Mouse (Mus musculus): Measurements from ENCODE around the gene Cadm1. TPM values are rescaled to one million over a fixed set of nuclear protein-coding genes. Genes with fewer than 3 reads are reported as not detected.

The Cadm1 gene
- polyA plus RNA-seq, 1 experiment: 1.4 TPM

GRCm38 (mm10) chr9:47847797-47848196 is 317.8 kb downstream of the Cadm1 start:
- no peak overlapping the region for H3K27ac ChIP-seq (ENCODE audit: insufficient read depth, low read depth, low read length)
- WGBS: 22% methylated on average over 4 of the region's 4 CpGs
- H3K4me1 ChIP-seq (ENCODE audit: control insufficient read depth, insufficient read depth, insufficient read length, low read length): no peaks in the 10 kb centered on the region
- TF ChIP-seq POLR2A (IDR thresholded peaks at IDR 0.05; ENCODE audit: low read depth, low read length): no peak
- no peak for TF ChIP-seq CTCF (IDR thresholded peaks at IDR 0.05; ENCODE audit: extremely low read depth, insufficient read length, insufficient replicate concordance, low read depth, low read length)
- H3K27me3 ChIP-seq (ENCODE audit: control insufficient read depth, insufficient read depth, low read length): no peaks in the 10 kb centered on the region
- H3K36me3 ChIP-seq (ENCODE audit: control insufficient read depth, insufficient read depth, low read length): no peaks in the 10 kb centered on the region
- no peak overlapping the region for H3K4me3 ChIP-seq (ENCODE audit: low read depth, low read length)

- WGBS: 66% methylated on average over 5 of the region's 5 CpGs
- Histone ChIP-seq H3K27me3 (ENCODE audit: control insufficient read depth, insufficient read depth, low read length) (no peaks in the 10 kb centered on the region), H3K4me3 (ENCODE audit: low read depth, low read length) (no peak overlapping the region), H3K27ac (ENCODE audit: insufficient read depth, low read depth, low read length) (no peak overlapping the region), H3K36me3 (ENCODE audit: control insufficient read depth, insufficient read depth, low read length) (no peaks in the 10 kb centered on the region), H3K4me1 (ENCODE audit: control insufficient read depth, insufficient read depth, insufficient read length, low read length) (no peaks in the 10 kb centered on the region)
- TF ChIP-seq CTCF (IDR thresholded peaks at IDR 0.05; ENCODE audit: extremely low read depth, insufficient read length, insufficient replicate concordance, low read depth, low read length) (no peak), POLR2A (IDR thresholded peaks at IDR 0.05; ENCODE audit: low read depth, low read length) (no peak)
These were observed 318.8 kb downstream of the Cadm1 start for GRCm38 (mm10) chr9:47848745-47849144.

DNA sequence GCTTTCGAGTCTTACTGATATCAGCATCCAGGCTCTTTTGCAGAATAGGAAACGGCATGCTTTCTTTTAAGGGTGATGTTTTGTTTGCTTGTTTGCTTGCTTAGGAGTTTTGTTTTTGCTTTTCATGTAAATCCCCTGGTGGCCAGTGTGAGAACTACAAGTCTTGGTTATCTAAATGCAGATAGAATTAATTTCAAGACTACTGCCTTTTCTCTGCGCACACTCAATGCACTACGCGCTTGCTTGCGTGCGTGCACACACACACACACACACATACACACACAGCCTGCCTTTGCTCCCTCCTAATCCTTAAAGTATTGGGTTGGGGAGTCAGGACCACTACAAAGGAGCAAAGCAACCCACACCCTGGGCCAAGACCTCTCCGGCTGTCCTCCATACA is 326.3 kb downstream of the Cadm1 start:
- TF ChIP-seq CTCF (IDR thresholded peaks at IDR 0.05; ENCODE audit: extremely low read depth, insufficient read length, insufficient replicate concordance, low read depth, low read length): peak; percentile 24; the same call in 1 of the 2 replicates
- TF ChIP-seq POLR2A (IDR thresholded peaks at IDR 0.05; ENCODE audit: low read depth, low read length): no peak
- Histone ChIP-seq H3K4me1 (ENCODE audit: control insufficient read depth, insufficient read depth, insufficient read length, low read length) (no peaks in the 10 kb centered on the region), H3K4me3 (ENCODE audit: low read depth, low read length) (no peak overlapping the region), H3K27me3 (ENCODE audit: control insufficient read depth, insufficient read depth, low read length) (no peaks in the 10 kb centered on the region), H3K27ac (ENCODE audit: insufficient read depth, low read depth, low read length) (no peak overlapping the region), H3K36me3 (ENCODE audit: control insufficient read depth, insufficient read depth, low read length) (no peaks in the 10 kb centered on the region)
- WGBS: 72% methylated on average over 8 of the region's 8 CpGs

DNA sequence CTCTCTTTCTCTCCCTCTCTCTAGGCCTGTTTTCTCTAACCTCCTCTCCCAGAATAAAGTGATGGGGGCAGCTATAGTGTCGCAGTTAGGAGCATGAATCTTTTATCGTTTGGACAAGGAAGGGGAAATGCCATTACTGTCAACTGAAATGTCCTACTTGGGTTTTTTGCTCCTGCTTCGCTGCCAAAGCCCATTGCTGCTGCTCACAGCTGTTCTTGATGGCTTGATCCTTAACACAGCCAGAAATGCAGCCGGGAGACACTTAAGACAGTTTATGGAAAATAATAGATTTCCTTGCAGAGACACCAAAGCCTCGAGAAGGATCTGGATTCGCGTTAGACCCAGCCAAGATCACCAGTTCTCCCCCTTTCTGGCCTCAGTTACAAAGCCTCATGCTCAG is 327.3 kb downstream of the Cadm1 start:
- no peak overlapping the region for H3K4me3 ChIP-seq (ENCODE audit: low read depth, low read length)
- no peaks in the 10 kb centered on the region for H3K4me1 ChIP-seq (ENCODE audit: control insufficient read depth, insufficient read depth, insufficient read length, low read length)
- 73% methylated on average over 7 of the region's 7 CpGs for WGBS
- no peak for TF ChIP-seq POLR2A (IDR thresholded peaks at IDR 0.05; ENCODE audit: low read depth, low read length)
- TF ChIP-seq CTCF (IDR thresholded peaks at IDR 0.05; ENCODE audit: extremely low read depth, insufficient read length, insufficient replicate concordance, low read depth, low read length): no peak
- H3K27me3 ChIP-seq (ENCODE audit: control insufficient read depth, insufficient read depth, low read length): no peaks in the 10 kb centered on the region
- H3K27ac ChIP-seq (ENCODE audit: insufficient read depth, low read depth, low read length): no peak overlapping the region
- H3K36me3 ChIP-seq (ENCODE audit: control insufficient read depth, insufficient read depth, low read length): no peaks in the 10 kb centered on the region

GRCm38 (mm10) chr9:47858134-47858533 is 328.2 kb downstream of the Cadm1 start:
- no peaks in the 10 kb centered on the region for H3K4me1 ChIP-seq (ENCODE audit: control insufficient read depth, insufficient read depth, insufficient read length, low read length)
- no peaks in the 10 kb centered on the region for H3K27me3 ChIP-seq (ENCODE audit: control insufficient read depth, insufficient read depth, low read length)
- WGBS: 63% methylated on average over 5 of the region's 5 CpGs
- H3K36me3 ChIP-seq (ENCODE audit: control insufficient read depth, insufficient read depth, low read length): no peaks in the 10 kb centered on the region
- no peak overlapping the region for H3K27ac ChIP-seq (ENCODE audit: insufficient read depth, low read depth, low read length)
- no peak overlapping the region for H3K4me3 ChIP-seq (ENCODE audit: low read depth, low read length)
- TF ChIP-seq CTCF (IDR thresholded peaks at IDR 0.05; ENCODE audit: extremely low read depth, insufficient read length, insufficient replicate concordance, low read depth, low read length): no peak
- TF ChIP-seq POLR2A (IDR thresholded peaks at IDR 0.05; ENCODE audit: low read depth, low read length): no peak

DNA sequence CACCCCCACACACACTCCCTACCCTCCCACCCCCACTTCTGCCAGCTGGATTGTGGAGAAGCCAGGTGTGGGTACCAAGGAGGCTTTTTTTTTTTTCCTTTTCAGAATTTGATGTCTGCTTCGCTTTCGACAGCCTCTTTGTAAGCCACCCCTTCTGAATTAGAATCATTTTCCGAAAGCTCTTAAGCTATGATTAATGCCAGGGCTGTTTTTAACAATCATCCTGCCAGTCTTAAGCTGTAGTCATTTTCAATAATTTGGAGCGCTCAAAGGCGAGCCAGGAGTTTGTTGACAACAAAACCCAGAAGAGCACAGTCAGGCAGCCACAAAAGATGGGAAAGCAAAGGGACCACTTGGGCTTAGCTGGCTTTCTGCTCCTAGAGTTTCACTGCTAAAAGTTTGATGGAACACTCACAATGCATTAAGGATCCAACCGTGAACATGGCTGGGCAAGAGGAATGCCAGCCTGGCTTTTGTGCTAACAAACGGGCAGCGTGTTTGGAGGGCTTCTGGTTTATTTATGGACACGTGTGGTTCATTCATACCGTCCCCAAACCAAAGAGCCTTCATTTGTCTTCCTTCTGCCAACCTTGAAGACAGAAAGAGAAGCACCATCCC is 328.9 kb downstream of the Cadm1 start:
- TF ChIP-seq POLR2A (IDR thresholded peaks at IDR 0.05; ENCODE audit: low read depth, low read length) (no peak), CTCF (IDR thresholded peaks at IDR 0.05; ENCODE audit: extremely low read depth, insufficient read length, insufficient replicate concordance, low read depth, low read length) (no peak)
- Histone ChIP-seq H3K27ac (ENCODE audit: insufficient read depth, low read depth, low read length) (no peak overlapping the region), H3K4me1 (ENCODE audit: control insufficient read depth, insufficient read depth, insufficient read length, low read length) (no peaks in the 10 kb centered on the region), H3K36me3 (ENCODE audit: control insufficient read depth, insufficient read depth, low read length) (no peaks in the 10 kb centered on the region), H3K27me3 (ENCODE audit: control insufficient read depth, insufficient read depth, low read length) (no peaks in the 10 kb centered on the region), H3K4me3 (ENCODE audit: low read depth, low read length) (no peak overlapping the region)
- 83% methylated on average over 10 of the region's 10 CpGs for WGBS

DNA sequence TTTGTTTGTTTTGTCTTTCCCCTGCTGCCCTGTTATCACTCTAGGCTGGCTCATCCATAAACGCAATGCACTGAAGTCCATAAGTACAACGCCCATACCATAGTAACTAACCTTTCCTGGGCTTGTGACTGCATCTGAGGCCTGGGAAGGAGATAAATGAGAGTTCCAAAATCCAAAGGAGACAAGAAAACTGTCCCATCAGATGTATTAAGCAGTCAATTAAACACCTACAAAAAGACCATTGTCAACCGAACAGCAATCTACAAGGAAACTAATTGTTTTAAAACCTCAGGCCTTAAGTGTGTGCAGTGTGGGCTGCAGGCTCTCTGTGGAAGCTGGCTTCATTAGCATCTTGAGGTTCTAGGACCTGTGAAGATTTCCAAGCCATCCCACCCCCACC is 331.0 kb downstream of the Cadm1 start:
- Histone ChIP-seq H3K27me3 (ENCODE audit: control insufficient read depth, insufficient read depth, low read length) (no peaks in the 10 kb centered on the region), H3K4me3 (ENCODE audit: low read depth, low read length) (no peak overlapping the region), H3K36me3 (ENCODE audit: control insufficient read depth, insufficient read depth, low read length) (no peaks in the 10 kb centered on the region), H3K27ac (ENCODE audit: insufficient read depth, low read depth, low read length) (no peak overlapping the region), H3K4me1 (ENCODE audit: control insufficient read depth, insufficient read depth, insufficient read length, low read length) (no peaks in the 10 kb centered on the region)
- WGBS: 57% methylated on average over 3 of the region's 3 CpGs
- TF ChIP-seq CTCF (IDR thresholded peaks at IDR 0.05; ENCODE audit: extremely low read depth, insufficient read length, insufficient replicate concordance, low read depth, low read length) (no peak), POLR2A (IDR thresholded peaks at IDR 0.05; ENCODE audit: low read depth, low read length) (no peak)
